Mouse (Mus musculus): ENCODE measurements around the gene Timeless. TPM values are rescaled to one million over a fixed set of nuclear protein-coding genes. Genes with fewer than 3 reads are reported as not detected.
"Not testable (repeated sequence)": the region's sequence is repeated elsewhere in the genome, so short reads cannot be mapped to it uniquely, and the experiment has no call there.

The Timeless gene
- polyA plus RNA-seq, 1 experiment from 2014 or later, result 23.6 TPM

- H3K27ac ChIP-seq (ENCODE audit: low read length), result peak overlapping the region; percentile 54; the same call in 1 of the 2 replicates
- ATAC-seq (ENCODE audit: low read depth), result peak; percentile 60
- no peaks in the 10 kb centered on the region for H3K27me3 ChIP-seq (ENCODE audit: control insufficient read depth, insufficient read depth, low read depth, low read length)
- no peaks in the 10 kb centered on the region for H3K9me3 ChIP-seq (replicated peaks; ENCODE audit: control insufficient read depth, low read length)
- H3K9ac ChIP-seq (ENCODE audit: low read depth, low read length), result no peak overlapping the region
- WGBS (ENCODE audit: insufficient replicate concordance), result 24% methylated on average over 4 of the region's 4 CpGs
- H3K4me2 ChIP-seq (ENCODE audit: low read depth, low read length), result no peak overlapping the region
- H3K36me3 ChIP-seq (ENCODE audit: control insufficient read depth, insufficient read depth), result no peaks in the 10 kb centered on the region
- peaks cover 4% of the 10 kb centered on the region for H3K4me1 ChIP-seq (ENCODE audit: control insufficient read depth, low read depth, low read length)
- no peak overlapping the region for H3K4me3 ChIP-seq (ENCODE audit: low read depth, low read length)
Measured at GRCm38 (mm10) chr10:128258953-128259352, 27.1 kb downstream of the Timeless start.

GRCm38 (mm10) chr10:128259946-128260345 lies 28.1 kb downstream of the Timeless start:
- Histone ChIP-seq H3K36me3 (ENCODE audit: control insufficient read depth, insufficient read depth) (no peaks in the 10 kb centered on the region), H3K27me3 (ENCODE audit: control insufficient read depth, insufficient read depth, low read depth, low read length) (no peaks in the 10 kb centered on the region), H3K9me3 (replicated peaks; ENCODE audit: control insufficient read depth, low read length) (no peaks in the 10 kb centered on the region), H3K4me1 (ENCODE audit: control insufficient read depth, low read depth, low read length) (peaks cover 4% of the 10 kb centered on the region), H3K4me2 (ENCODE audit: low read depth, low read length) (no peak overlapping the region), H3K27ac (ENCODE audit: low read length) (no peak overlapping the region), H3K4me3 (ENCODE audit: low read depth, low read length) (no peak overlapping the region), H3K9ac (ENCODE audit: low read depth, low read length) (no peak overlapping the region)
- 63% methylated on average over 5 of the region's 5 CpGs for WGBS (ENCODE audit: insufficient replicate concordance)
- no peak for ATAC-seq (ENCODE audit: low read depth)

GRCm38 (mm10) chr10:128260376-128260775 lies 28.5 kb downstream of the Timeless start:
- H3K27ac ChIP-seq (ENCODE audit: low read length); H3K4me3 ChIP-seq (ENCODE audit: low read depth, low read length); H3K4me2 ChIP-seq (ENCODE audit: low read depth, low read length); H3K27me3 ChIP-seq (ENCODE audit: control insufficient read depth, insufficient read depth, low read depth, low read length); H3K9me3 ChIP-seq (replicated peaks; ENCODE audit: control insufficient read depth, low read length); H3K9ac ChIP-seq (ENCODE audit: low read depth, low read length); H3K36me3 ChIP-seq (ENCODE audit: control insufficient read depth, insufficient read depth); H3K4me1 ChIP-seq (ENCODE audit: control insufficient read depth, low read depth, low read length); ATAC-seq (ENCODE audit: low read depth): not testable (repeated sequence)
- 77% methylated on average over 7 of the region's 7 CpGs for WGBS (ENCODE audit: insufficient replicate concordance)

- H3K4me3 ChIP-seq (ENCODE audit: low read depth, low read length), result no peak overlapping the region
- H3K9me3 ChIP-seq (replicated peaks; ENCODE audit: control insufficient read depth, low read length), result no peaks in the 10 kb centered on the region
- no peak overlapping the region for H3K9ac ChIP-seq (ENCODE audit: low read depth, low read length)
- H3K36me3 ChIP-seq (ENCODE audit: control insufficient read depth, insufficient read depth), result no peaks in the 10 kb centered on the region
- no peak for ATAC-seq (ENCODE audit: low read depth)
- no peaks in the 10 kb centered on the region for H3K27me3 ChIP-seq (ENCODE audit: control insufficient read depth, insufficient read depth, low read depth, low read length)
- H3K4me1 ChIP-seq (ENCODE audit: control insufficient read depth, low read depth, low read length), result peaks cover 4% of the 10 kb centered on the region
- no peak overlapping the region for H3K4me2 ChIP-seq (ENCODE audit: low read depth, low read length)
- H3K27ac ChIP-seq (ENCODE audit: low read length), result no peak overlapping the region
- WGBS (ENCODE audit: insufficient replicate concordance), result 80% methylated on average over 22 of the region's 22 CpGs
Measured at GRCm38 (mm10) chr10:128262300-128262699, 30.4 kb downstream of the Timeless start.

GRCm38 (mm10) chr10:128263393-128264310 lies 31.8 kb downstream of the Timeless start:
- Histone ChIP-seq H3K27ac (ENCODE audit: low read length) (no peak overlapping the region), H3K4me1 (ENCODE audit: control insufficient read depth, low read depth, low read length) (peaks cover 4% of the 10 kb centered on the region), H3K36me3 (ENCODE audit: control insufficient read depth, insufficient read depth) (no peaks in the 10 kb centered on the region), H3K27me3 (ENCODE audit: control insufficient read depth, insufficient read depth, low read depth, low read length) (no peaks in the 10 kb centered on the region), H3K9me3 (replicated peaks; ENCODE audit: control insufficient read depth, low read length) (no peaks in the 10 kb centered on the region), H3K4me3 (ENCODE audit: low read depth, low read length) (no peak overlapping the region), H3K4me2 (ENCODE audit: low read depth, low read length) (no peak overlapping the region), H3K9ac (ENCODE audit: low read depth, low read length) (no peak overlapping the region)
- 57% methylated on average over 6 of the region's 6 CpGs for WGBS (ENCODE audit: insufficient replicate concordance)
- no peak for ATAC-seq (ENCODE audit: low read depth)

- ATAC-seq (ENCODE audit: low read depth), result peak; percentile 35
- H3K27ac ChIP-seq (ENCODE audit: low read length), result peak within 1 kb of the TSS; percentile 76
- peak within 1 kb of the TSS; percentile 82 for H3K4me3 ChIP-seq (ENCODE audit: low read depth, low read length)
- H3K9ac ChIP-seq (ENCODE audit: low read depth, low read length), result peak within 1 kb of the TSS; percentile 76
- H3K27me3 ChIP-seq (ENCODE audit: control insufficient read depth, insufficient read depth, low read depth, low read length), result no peaks in the 10 kb centered on the region
- 72% methylated on average over 6 of the region's 6 CpGs for WGBS (ENCODE audit: insufficient replicate concordance)
- H3K36me3 ChIP-seq (ENCODE audit: control insufficient read depth, insufficient read depth), result no peaks in the 10 kb centered on the region
- H3K4me1 ChIP-seq (ENCODE audit: control insufficient read depth, low read depth, low read length), result peaks cover 12% of the 10 kb centered on the region
- peak within 1 kb of the TSS; percentile 95 for H3K4me2 ChIP-seq (ENCODE audit: low read depth, low read length)
- no peaks in the 10 kb centered on the region for H3K9me3 ChIP-seq (replicated peaks; ENCODE audit: control insufficient read depth, low read length)
Measured at GRCm38 (mm10) chr10:128268371-128268770, 36.5 kb downstream of the Timeless start, which contains the start of gene Apof. Apof (plus strand) TSS chr10:128268671.

- Histone ChIP-seq H3K4me3 (ENCODE audit: low read depth, low read length) (peak overlapping the region; percentile 82), H3K4me1 (ENCODE audit: control insufficient read depth, low read depth, low read length) (peaks cover 12% of the 10 kb centered on the region), H3K9me3 (replicated peaks; ENCODE audit: control insufficient read depth, low read length) (no peaks in the 10 kb centered on the region), H3K36me3 (ENCODE audit: control insufficient read depth, insufficient read depth) (no peaks in the 10 kb centered on the region), H3K9ac (ENCODE audit: low read depth, low read length) (peak overlapping the region; percentile 76), H3K4me2 (ENCODE audit: low read depth, low read length) (peak overlapping the region; percentile 95), H3K27me3 (ENCODE audit: control insufficient read depth, insufficient read depth, low read depth, low read length) (no peaks in the 10 kb centered on the region), H3K27ac (ENCODE audit: low read length) (peak overlapping the region; percentile 76)
- 76% methylated on average over 16 of the region's 16 CpGs for WGBS (ENCODE audit: insufficient replicate concordance)
- no peak for ATAC-seq (ENCODE audit: low read depth)
Measured at GRCm38 (mm10) chr10:128269206-128269910, 37.5 kb downstream of the Timeless start.

- no peaks in the 10 kb centered on the region for H3K36me3 ChIP-seq (ENCODE audit: control insufficient read depth, insufficient read depth)
- 0% methylated on average over 43 of the region's 43 CpGs for WGBS (ENCODE audit: insufficient replicate concordance)
- H3K27me3 ChIP-seq (ENCODE audit: control insufficient read depth, insufficient read depth, low read depth, low read length), result no peaks in the 10 kb centered on the region
- H3K4me1 ChIP-seq (ENCODE audit: control insufficient read depth, low read depth, low read length), result peaks cover 12% of the 10 kb centered on the region
- no peaks in the 10 kb centered on the region for H3K9me3 ChIP-seq (replicated peaks; ENCODE audit: control insufficient read depth, low read length)
- peak within 1 kb of the TSS; percentile 76 for H3K27ac ChIP-seq (ENCODE audit: low read length)
- peak within 1 kb of the TSS; percentile 82 for H3K4me3 ChIP-seq (ENCODE audit: low read depth, low read length)
- peak within 1 kb of the TSS; percentile 95 for H3K4me2 ChIP-seq (ENCODE audit: low read depth, low read length)
- peak; percentile 98 for ATAC-seq (ENCODE audit: low read depth)
- H3K9ac ChIP-seq (ENCODE audit: low read depth, low read length), result peak within 1 kb of the TSS; percentile 88
Measured at GRCm38 (mm10) chr10:128270287-128270841, 38.5 kb downstream of the Timeless start, which contains the start of gene Stat2. Stat2 (plus strand) TSS chr10:128270559.
